Mouse (Mus musculus): ENCODE results near the gene Kdm4b. TPM values are rescaled to one million over a fixed set of nuclear protein-coding genes. Genes with fewer than 3 reads are reported as not detected.

Kdm4b gene
- total and polyA plus RNA-seq, 3 experiments = 9.1 to 27.5 TPM; not detected in 1

DNA sequence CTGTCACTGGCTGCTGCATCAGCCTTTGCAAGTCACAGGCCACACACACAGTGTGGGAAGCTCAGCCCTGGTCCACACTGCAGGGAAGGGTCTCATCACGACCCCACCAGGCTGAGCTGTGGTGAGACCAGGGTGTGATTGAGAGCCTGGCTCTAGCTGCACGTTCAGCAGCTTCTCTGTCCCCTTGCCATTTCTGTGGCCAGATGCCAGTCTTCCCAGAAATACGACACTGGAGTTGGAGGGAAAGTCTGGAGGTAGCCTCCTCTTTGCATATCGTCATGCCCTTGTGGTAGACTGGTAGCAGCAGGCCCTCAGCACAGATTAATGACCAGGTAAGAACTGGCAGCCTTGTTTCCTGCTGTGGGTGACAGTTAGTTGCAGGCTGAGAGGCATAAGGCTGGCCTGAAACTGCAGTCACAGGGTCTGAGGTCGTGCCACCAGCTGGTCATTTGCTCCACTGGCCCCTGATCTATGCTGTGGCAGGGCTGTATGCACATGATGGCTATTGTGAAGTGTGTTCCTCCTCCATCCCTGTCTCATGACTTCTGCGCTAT, 53.5 kb downstream of the Kdm4b start:
- Histone ChIP-seq H3K27ac (ENCODE audit: control insufficient read depth, low read depth, low read length) (no peak overlapping the region), H3K27me3 (ENCODE audit: control insufficient read depth in 1 of 2, insufficient read depth in 2 of 2, low read length in 2 of 2) (no peaks in the 10 kb centered on the region), H3K9me3 (replicated peaks; ENCODE audit: insufficient read depth, low read length) (no peaks in the 10 kb centered on the region), H3K9ac (ENCODE audit: control insufficient read depth, low read depth, low read length, poor library complexity, severe bottlenecking) (no peak overlapping the region), H3K79me2 (ENCODE audit: control insufficient read depth, insufficient read depth, low read length, poor library complexity) (no peaks in the 10 kb centered on the region), H3K4me3 (ENCODE audit: control insufficient read depth in 1 of 2, insufficient read depth in 1 of 2, low read depth in 2 of 2, low read length in 2 of 2) (no peak overlapping the region), H3K36me3 (ENCODE audit: control insufficient read depth in 1 of 2, insufficient read depth in 2 of 2, low read length in 2 of 2) (no peaks in the 10 kb centered on the region; a peak in 1 of 4 replicates), H3K4me1 (ENCODE audit: control insufficient read depth in 1 of 2, insufficient read depth in 2 of 2, low read length in 2 of 2) (no peaks in the 10 kb centered on the region)
- no peak for DNase-seq (ENCODE audit: low read depth, low spot score)
- TF ChIP-seq GABPA (IDR thresholded peaks at IDR 0.05; ENCODE audit: low read depth, low read length) (no peak), SMC3 (IDR thresholded peaks at IDR 0.05; ENCODE audit: low read depth, low read length) (no peak), SIN3A (IDR thresholded peaks at IDR 0.05; ENCODE audit: low read length) (no peak), RAD21 (IDR thresholded peaks at IDR 0.05; ENCODE audit: low read depth, low read length) (no peak), MXI1 (IDR thresholded peaks at IDR 0.05; ENCODE audit: low read depth, low read length) (no peak), MEF2A (IDR thresholded peaks at IDR 0.05; ENCODE audit: extremely low read depth, insufficient replicate concordance, low read depth, low read length, poor library complexity, severe bottlenecking) (no peak), POLR2AphosphoS2 (IDR thresholded peaks at IDR 0.05; ENCODE audit: low read length) (no peak), BHLHE40 (IDR thresholded peaks at IDR 0.05; ENCODE audit: borderline replicate concordance, low read depth, low read length) (no peak), USF1 (IDR thresholded peaks at IDR 0.05; ENCODE audit: low read depth, low read length) (no peak), ZMIZ1 (IDR thresholded peaks at IDR 0.05; ENCODE audit: low read depth, low read length) (no peak), MAFK (IDR thresholded peaks at IDR 0.05; ENCODE audit: borderline replicate concordance, low read depth, low read length) (no peak), EP300 (IDR thresholded peaks at IDR 0.05; ENCODE audit: low read depth in 1 of 2, low read length in 2 of 2) (no peak)

DNA sequence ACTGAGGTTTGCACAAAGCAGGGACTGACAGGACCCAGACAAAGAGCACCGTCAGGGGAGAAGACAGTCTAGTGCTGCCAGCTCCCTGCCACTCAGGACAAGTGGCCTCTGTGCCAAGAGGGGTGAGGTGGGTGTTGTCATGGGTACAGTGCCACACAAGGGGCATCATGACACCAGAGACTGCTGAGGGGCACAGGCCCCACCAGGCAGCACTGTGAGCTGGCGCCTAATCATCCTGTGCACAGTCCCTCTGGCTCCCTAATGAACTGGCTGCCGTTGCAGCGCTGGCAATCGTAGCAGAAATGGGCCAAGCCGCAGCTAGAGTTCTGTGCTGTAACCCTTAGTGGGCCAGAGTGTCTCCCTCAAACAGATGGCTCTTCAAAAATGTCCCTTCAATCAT, 54.4 kb downstream of the Kdm4b start:
- Histone ChIP-seq H3K4me1 (ENCODE audit: control insufficient read depth in 1 of 2, insufficient read depth in 2 of 2, low read length in 2 of 2) (no peaks in the 10 kb centered on the region), H3K79me2 (ENCODE audit: control insufficient read depth, insufficient read depth, low read length, poor library complexity) (no peaks in the 10 kb centered on the region), H3K36me3 (ENCODE audit: control insufficient read depth in 1 of 2, insufficient read depth in 2 of 2, low read length in 2 of 2) (no peaks in the 10 kb centered on the region; a peak in 1 of 4 replicates), H3K4me3 (ENCODE audit: control insufficient read depth in 1 of 2, insufficient read depth in 1 of 2, low read depth in 2 of 2, low read length in 2 of 2) (no peak overlapping the region), H3K9ac (ENCODE audit: control insufficient read depth, low read depth, low read length, poor library complexity, severe bottlenecking) (no peak overlapping the region), H3K27me3 (ENCODE audit: control insufficient read depth in 1 of 2, insufficient read depth in 2 of 2, low read length in 2 of 2) (no peaks in the 10 kb centered on the region), H3K9me3 (replicated peaks; ENCODE audit: insufficient read depth, low read length) (no peaks in the 10 kb centered on the region), H3K27ac (ENCODE audit: control insufficient read depth, low read depth, low read length) (no peak overlapping the region)
- TF ChIP-seq ETS1 (IDR thresholded peaks at IDR 0.05; ENCODE audit: low read depth, low read length) = no peak
- no peak for TF ChIP-seq ZMIZ1 (IDR thresholded peaks at IDR 0.05; ENCODE audit: low read depth, low read length)
- TF ChIP-seq MYC (IDR thresholded peaks at IDR 0.05; ENCODE audit: low read depth, low read length) = no peak
- TF ChIP-seq MAFK (IDR thresholded peaks at IDR 0.05; ENCODE audit: borderline replicate concordance, low read depth, low read length) = no peak
- TF ChIP-seq RCOR1 (IDR thresholded peaks at IDR 0.05; ENCODE audit: low read depth, low read length) = no peak
- no peak for TF ChIP-seq TCF12 (IDR thresholded peaks at IDR 0.05; ENCODE audit: low read depth, low read length)
- no peak for TF ChIP-seq NRF1 (IDR thresholded peaks at IDR 0.05; ENCODE audit: insufficient read depth, low read depth, low read length, poor library complexity, severe bottlenecking)
- TF ChIP-seq POLR2AphosphoS2 (IDR thresholded peaks at IDR 0.05; ENCODE audit: low read length) = no peak
- no peak for TF ChIP-seq POLR2AphosphoS5 (IDR thresholded peaks at IDR 0.05; ENCODE audit: borderline replicate concordance, low read depth, low read length)
- TF ChIP-seq KAT2A (conservative IDR thresholded peaks at IDR 0.05; ENCODE audit: low read depth, low read length) = no peak
- TF ChIP-seq JUND (IDR thresholded peaks at IDR 0.05; ENCODE audit: low read depth, low read length) = no peak
- TF ChIP-seq TBP (IDR thresholded peaks at IDR 0.05; ENCODE audit: low read depth, low read length) = no peak
- no peak for TF ChIP-seq GABPA (IDR thresholded peaks at IDR 0.05; ENCODE audit: low read depth, low read length)
- TF ChIP-seq EP300 (IDR thresholded peaks at IDR 0.05; ENCODE audit: low read depth in 1 of 2, low read length in 2 of 2) = no peak
- no peak for TF ChIP-seq ZKSCAN1 (IDR thresholded peaks at IDR 0.05; ENCODE audit: low read depth, low read length)
- TF ChIP-seq BHLHE40 (IDR thresholded peaks at IDR 0.05; ENCODE audit: borderline replicate concordance, low read depth, low read length) = no peak
- no peak for TF ChIP-seq MYB (IDR thresholded peaks at IDR 0.05; ENCODE audit: low read depth, low read length)
- no peak for TF ChIP-seq E2F4 (IDR thresholded peaks at IDR 0.05; ENCODE audit: borderline replicate concordance, low read depth, low read length)
- no peak for DNase-seq (ENCODE audit: low read depth, low spot score)

Data from MEL (cell line).